Mouse (Mus musculus): Measurements from ENCODE around the gene Kank1. TPM values are rescaled to one million over a fixed set of nuclear protein-coding genes. Genes with fewer than 3 reads are reported as not detected.
A peak's percentile ranks its signal among the peaks of the same experiment; 100 is the strongest.

Kank1 gene
- polyA plus RNA-seq, 1 experiment from 2014 or later, result 20.4 TPM

DNA sequence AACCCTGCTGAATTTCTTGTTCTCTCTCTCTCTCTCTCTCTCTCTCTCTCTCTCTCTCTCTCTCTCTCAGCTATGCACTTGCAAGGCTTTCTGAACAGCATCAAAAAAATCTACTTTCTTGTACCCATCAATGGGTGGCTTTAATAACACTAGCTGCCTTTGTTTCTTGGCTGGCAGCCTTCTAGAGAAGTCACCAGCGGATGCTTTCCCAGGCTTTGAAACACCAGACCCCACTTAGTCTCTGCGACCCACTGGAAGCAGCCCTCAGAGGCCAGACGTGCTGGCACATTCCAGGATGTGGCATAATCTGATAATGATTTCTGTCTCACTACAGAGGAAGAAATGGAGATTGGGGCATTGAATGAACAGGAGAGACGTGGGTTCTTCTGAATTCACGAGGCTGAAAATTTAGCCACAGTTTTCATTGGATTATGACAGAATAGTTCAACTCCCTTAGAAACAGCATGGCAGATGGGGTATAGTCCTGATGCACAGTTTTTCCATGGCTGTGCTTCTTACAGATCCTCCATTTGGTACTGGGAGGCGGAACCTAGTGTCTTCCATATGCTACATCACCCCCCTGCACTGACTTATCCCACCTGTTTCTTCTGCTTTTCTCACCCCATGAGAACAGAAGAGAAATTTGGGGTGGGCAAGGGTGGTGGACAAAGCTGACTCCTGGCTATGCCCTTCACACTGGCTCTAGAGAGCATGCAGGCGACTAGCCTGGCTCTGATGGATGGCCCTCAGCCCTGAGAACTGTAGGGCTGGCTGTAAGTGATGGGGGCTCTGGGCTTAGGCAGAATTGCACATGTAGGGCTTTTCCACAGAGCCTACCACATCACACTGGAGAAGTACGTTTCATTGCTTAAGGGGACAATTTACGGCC lies 88.6 kb downstream of the Kank1 start:
- Histone ChIP-seq H3K36me3 (no peaks in the 10 kb centered on the region), H3K4me3 (no peak overlapping the region), H3K9me3 (replicated peaks) (no peaks in the 10 kb centered on the region), H3K4me2 (replicated peaks) (no peak overlapping the region), H3K27me3 (no peaks in the 10 kb centered on the region), H3K4me1 (peaks cover 4% of the 10 kb centered on the region; the same call in 1 of the 2 replicates), H3K9ac (no peak overlapping the region), H3K27ac (no peak overlapping the region)
- 78% methylated on average over 9 of the region's 9 CpGs for WGBS
- no peak for ATAC-seq (ENCODE audit: low FRiP score)

DNA sequence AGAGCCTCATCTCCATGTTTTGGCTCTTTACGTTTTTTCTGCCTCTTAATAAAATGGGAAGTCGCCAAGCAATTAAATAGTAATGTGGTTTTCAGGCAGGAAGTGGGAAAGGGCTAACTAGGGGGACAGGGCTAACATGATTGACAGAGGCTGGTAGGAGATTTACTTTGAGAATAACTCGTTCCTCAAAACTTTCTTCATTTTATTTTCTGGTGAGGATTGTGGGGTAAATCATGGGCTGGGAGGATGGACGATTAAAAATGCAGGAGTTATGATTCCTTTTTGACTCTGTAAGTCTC lies 89.2 kb downstream of the Kank1 start:
- Histone ChIP-seq H3K27ac (no peak overlapping the region), H3K4me2 (replicated peaks) (no peak overlapping the region), H3K36me3 (no peaks in the 10 kb centered on the region), H3K9ac (no peak overlapping the region), H3K4me1 (peaks cover 4% of the 10 kb centered on the region; the same call in 1 of the 2 replicates), H3K27me3 (no peaks in the 10 kb centered on the region), H3K4me3 (no peak overlapping the region), H3K9me3 (replicated peaks) (0 out of 2 replicates have a peak, but pooled peaks cover 3% of the 10 kb centered on the region)
- 83% methylated on average over 4 of the region's 4 CpGs for WGBS
- ATAC-seq (ENCODE audit: low FRiP score), result no peak

DNA sequence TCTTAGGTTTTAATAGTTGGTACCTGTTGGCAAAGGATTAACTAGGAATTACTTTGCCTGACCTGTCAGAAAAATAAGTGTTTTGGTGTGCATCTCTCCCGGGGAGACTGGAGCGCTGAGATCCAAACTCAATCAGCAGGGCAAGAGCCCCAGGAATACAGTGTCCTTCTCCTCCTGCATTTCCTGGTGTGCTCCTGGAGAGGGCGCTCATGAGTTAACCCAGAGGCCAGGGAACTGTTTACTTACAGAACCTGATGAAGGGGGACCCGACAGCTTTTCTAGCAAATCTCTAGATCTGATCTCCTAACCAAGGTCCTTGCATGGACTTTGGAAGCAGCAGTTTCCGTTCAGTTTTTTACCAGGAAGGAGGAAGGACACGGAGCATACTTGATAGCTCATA lies 90.9 kb downstream of the Kank1 start:
- H3K27ac ChIP-seq, result no peak overlapping the region
- WGBS, result 72% methylated on average over 6 of the region's 6 CpGs
- no peaks in the 10 kb centered on the region for H3K27me3 ChIP-seq
- no peak overlapping the region for H3K4me3 ChIP-seq
- H3K4me1 ChIP-seq, result peaks cover 4% of the 10 kb centered on the region; the same call in 1 of the 2 replicates
- H3K4me2 ChIP-seq (replicated peaks), result no peak overlapping the region
- no peak for ATAC-seq (ENCODE audit: low FRiP score)
- H3K9me3 ChIP-seq (replicated peaks), result 0 out of 2 replicates have a peak, but pooled peaks cover 7% of the 10 kb centered on the region
- H3K9ac ChIP-seq, result no peak overlapping the region
- no peaks in the 10 kb centered on the region for H3K36me3 ChIP-seq

DNA sequence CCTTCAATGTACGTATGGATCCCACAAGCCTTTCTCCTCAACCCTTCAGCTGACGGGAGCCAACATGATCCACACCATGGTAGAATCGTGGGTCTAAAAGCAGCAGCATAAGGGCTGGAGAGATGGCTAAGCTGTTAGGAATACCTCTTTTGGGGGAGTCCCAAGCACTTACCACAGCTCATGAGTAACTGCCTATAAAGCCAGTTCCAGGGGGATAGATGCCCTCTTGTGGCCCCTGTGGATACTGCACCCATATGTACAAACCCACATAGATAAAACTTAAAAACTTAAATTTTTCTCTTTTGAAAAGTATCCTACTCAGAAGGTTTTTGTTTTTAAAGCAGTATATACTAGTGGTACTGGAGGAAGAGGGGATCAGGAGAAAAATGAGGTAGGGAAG lies 97.6 kb downstream of the Kank1 start:
- Histone ChIP-seq H3K27ac (no peak overlapping the region), H3K4me3 (no peak overlapping the region), H3K27me3 (no peaks in the 10 kb centered on the region; the same call in 1 of the 2 replicates), H3K4me2 (replicated peaks) (no peak overlapping the region), H3K4me1 (no peaks in the 10 kb centered on the region), H3K9ac (no peak overlapping the region), H3K36me3 (no peaks in the 10 kb centered on the region), H3K9me3 (replicated peaks) (0 out of 2 replicates have a peak, but pooled peaks cover 7% of the 10 kb centered on the region)
- WGBS, result 64% methylated on average over 3 of the region's 3 CpGs
- ATAC-seq (ENCODE audit: low FRiP score), result no peak

DNA sequence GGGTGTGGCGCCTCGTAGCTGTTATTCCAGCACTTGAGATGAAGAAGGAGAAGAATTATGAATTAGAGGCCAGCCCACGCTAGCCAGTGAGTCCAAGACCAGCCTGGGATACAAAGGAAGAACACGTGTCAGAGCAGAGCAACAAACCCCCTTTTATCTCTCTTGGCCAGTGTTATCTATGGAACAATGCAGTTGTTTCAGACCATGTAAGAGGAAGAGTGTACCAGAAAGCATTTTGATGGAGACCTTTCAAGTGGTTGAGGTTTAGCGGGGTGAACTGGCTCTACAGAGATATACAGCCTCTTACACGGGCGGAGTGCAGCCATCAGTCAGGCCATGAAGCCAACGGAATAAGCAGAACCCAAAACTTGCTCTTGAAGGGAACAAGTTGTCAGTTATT lies 100.0 kb downstream of the Kank1 start:
- no peaks in the 10 kb centered on the region; the same call in 1 of the 2 replicates for H3K4me1 ChIP-seq
- H3K36me3 ChIP-seq, result no peaks in the 10 kb centered on the region
- H3K4me3 ChIP-seq, result no peak overlapping the region
- no peak overlapping the region for H3K9ac ChIP-seq
- H3K4me2 ChIP-seq (replicated peaks), result no peak overlapping the region
- H3K9me3 ChIP-seq (replicated peaks), result no peaks in the 10 kb centered on the region
- H3K27ac ChIP-seq, result no peak overlapping the region
- WGBS, result 90% methylated on average over 8 of the region's 8 CpGs
- H3K27me3 ChIP-seq, result no peaks in the 10 kb centered on the region; the same call in 1 of the 2 replicates
- ATAC-seq (ENCODE audit: low FRiP score), result no peak

DNA sequence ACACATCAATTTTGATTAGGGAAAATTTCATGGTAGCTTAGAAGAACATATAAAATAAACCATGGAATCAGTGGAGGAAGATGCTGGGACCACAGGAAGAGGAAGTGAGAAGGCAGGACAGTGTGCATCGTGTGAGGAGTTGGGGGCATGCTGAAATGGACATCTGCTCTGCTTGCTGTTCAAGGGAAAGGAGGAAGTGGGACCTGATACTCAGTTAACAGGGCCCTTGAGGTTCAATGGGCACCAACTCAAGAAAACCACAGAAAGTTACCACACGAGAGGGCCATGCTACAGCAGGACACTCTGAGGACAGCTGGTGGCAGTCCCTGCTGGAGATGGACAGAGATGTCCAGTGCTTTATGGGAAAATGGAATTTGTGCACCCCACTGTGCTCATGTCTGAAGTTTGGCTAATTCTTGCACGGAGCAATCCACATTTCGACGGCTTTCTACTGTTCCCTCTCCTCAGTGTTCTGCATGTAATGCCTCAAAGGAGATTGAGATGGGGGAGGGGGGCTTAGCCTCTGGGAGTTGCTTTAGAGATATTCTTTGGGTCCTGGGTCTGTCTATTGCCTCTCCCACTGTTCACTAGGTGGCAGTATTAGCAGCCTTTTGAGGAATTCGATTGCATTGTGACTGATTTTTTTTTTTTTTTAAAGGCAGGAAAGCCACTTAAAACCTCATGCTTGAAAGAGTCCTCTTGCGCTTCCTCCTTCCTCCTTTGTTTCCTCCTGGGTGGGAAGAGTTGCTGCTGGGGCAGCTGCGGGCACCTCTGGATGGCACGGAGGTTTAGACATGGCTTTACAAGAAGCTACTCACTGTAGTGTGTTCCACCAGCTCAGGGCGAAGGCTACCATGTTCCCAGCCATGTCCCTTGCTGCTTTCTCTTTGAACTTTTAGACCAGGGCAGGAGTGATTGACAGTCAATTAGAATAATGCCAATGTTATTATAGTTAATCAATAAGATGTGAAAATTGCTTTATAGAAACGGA lies 104.2 kb downstream of the Kank1 start:
- H3K9me3 ChIP-seq (replicated peaks), result no peaks in the 10 kb centered on the region
- H3K36me3 ChIP-seq, result no peaks in the 10 kb centered on the region
- H3K4me2 ChIP-seq (replicated peaks), result no peak overlapping the region
- H3K9ac ChIP-seq, result no peak overlapping the region
- H3K4me1 ChIP-seq, result no peaks in the 10 kb centered on the region; the same call in 1 of the 2 replicates
- ATAC-seq (ENCODE audit: low FRiP score), result peak; percentile 66
- no peaks in the 10 kb centered on the region; the same call in 1 of the 2 replicates for H3K27me3 ChIP-seq
- no peak overlapping the region for H3K4me3 ChIP-seq
- no peak overlapping the region for H3K27ac ChIP-seq
- WGBS, result 48% methylated on average over 11 of the region's 11 CpGs

DNA sequence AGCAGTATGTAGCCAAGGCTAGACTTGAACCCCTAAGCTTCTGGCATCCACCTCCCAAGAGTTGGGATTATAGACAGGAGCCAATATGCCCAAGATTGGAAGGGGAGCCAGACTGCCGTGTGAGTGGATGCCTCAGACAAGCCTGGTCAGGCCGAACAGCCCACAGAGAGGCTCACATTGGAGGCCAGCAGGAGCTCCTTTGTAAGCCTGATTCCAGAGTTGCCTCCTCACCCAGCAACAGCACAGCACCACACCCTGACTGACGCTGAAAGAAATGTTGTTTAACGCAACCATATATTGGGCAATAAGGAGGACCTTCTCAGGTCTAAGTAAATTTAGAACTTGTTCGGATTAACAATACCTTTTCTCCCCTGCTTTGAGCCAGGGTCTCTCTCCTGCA lies 105.3 kb downstream of the Kank1 start:
- no peaks in the 10 kb centered on the region for H3K36me3 ChIP-seq
- no peak overlapping the region for H3K9ac ChIP-seq
- no peaks in the 10 kb centered on the region; the same call in 1 of the 2 replicates for H3K4me1 ChIP-seq
- H3K4me2 ChIP-seq (replicated peaks), result no peak overlapping the region
- ATAC-seq (ENCODE audit: low FRiP score), result no peak
- no peaks in the 10 kb centered on the region for H3K27me3 ChIP-seq
- H3K27ac ChIP-seq, result no peak overlapping the region
- no peak overlapping the region for H3K4me3 ChIP-seq
- WGBS, result 80% methylated on average over 5 of the region's 5 CpGs
- H3K9me3 ChIP-seq (replicated peaks), result no peaks in the 10 kb centered on the region

DNA sequence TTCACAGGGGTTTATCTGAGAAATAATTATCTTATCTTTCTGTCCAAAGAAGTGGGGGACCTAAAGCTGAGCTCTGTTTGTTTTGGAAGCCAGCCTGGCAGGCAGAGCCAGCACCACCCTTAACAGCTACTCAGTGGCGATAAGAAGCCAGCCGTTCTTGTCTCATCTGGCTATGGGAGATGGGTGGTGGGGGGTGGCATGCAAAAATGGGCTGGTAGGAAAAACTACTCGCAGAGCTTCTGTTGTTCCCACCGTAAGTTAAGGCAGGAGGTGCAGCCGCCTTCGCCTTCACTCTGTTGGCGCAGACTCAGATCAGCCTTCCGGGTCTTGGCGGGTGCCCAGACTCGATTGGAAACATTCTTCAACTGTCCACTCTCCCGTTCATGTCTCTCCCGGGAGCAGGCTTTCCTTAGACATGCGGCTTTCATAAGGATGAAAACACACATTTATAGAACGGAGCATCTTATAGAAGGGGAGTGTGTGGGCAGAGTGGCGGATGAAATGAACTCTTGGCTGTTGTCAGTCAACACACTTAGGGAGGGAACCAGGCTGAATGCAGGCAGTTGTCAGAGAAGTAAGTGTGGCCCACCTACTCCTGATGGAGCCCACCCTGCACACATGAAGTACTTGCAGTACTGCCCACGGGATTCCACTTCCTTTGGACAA lies 107.0 kb downstream of the Kank1 start:
- 64% methylated on average over 16 of the region's 16 CpGs for WGBS
- no peaks in the 10 kb centered on the region for H3K27me3 ChIP-seq
- H3K4me3 ChIP-seq, result no peak overlapping the region
- no peak for ATAC-seq (ENCODE audit: low FRiP score)
- H3K4me2 ChIP-seq (replicated peaks), result no peak overlapping the region
- H3K4me1 ChIP-seq, result no peaks in the 10 kb centered on the region; the same call in 1 of the 2 replicates
- H3K36me3 ChIP-seq, result no peaks in the 10 kb centered on the region
- no peak overlapping the region for H3K27ac ChIP-seq
- H3K9me3 ChIP-seq (replicated peaks), result no peaks in the 10 kb centered on the region
- H3K9ac ChIP-seq, result no peak overlapping the region

DNA sequence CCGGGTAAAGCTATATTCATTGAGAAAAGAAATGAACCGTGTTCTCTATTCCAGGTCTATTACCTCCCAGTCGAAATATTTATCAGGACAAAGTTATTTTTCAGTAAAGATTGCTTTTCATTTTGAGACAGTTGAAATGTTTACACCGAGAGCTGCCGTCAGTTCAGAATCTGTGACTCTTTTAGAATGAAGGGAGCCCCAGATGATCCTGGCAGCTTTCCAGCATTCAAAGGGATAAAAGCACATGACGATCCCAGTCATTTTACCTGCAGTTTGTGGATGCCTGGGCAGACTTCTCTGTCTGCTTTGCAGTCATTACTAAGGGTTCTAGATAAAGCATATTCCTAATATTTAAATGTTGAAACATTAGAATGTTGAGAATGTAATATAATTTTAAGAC lies 107.6 kb downstream of the Kank1 start:
- H3K4me3 ChIP-seq, result no peak overlapping the region
- H3K4me1 ChIP-seq, result no peaks in the 10 kb centered on the region; the same call in 1 of the 2 replicates
- H3K9me3 ChIP-seq (replicated peaks), result no peaks in the 10 kb centered on the region
- H3K4me2 ChIP-seq (replicated peaks), result no peak overlapping the region
- H3K27me3 ChIP-seq, result no peaks in the 10 kb centered on the region
- no peak overlapping the region for H3K27ac ChIP-seq
- no peak for ATAC-seq (ENCODE audit: low FRiP score)
- WGBS, result 66% methylated on average over 6 of the region's 6 CpGs
- no peaks in the 10 kb centered on the region for H3K36me3 ChIP-seq
- H3K9ac ChIP-seq, result no peak overlapping the region

DNA sequence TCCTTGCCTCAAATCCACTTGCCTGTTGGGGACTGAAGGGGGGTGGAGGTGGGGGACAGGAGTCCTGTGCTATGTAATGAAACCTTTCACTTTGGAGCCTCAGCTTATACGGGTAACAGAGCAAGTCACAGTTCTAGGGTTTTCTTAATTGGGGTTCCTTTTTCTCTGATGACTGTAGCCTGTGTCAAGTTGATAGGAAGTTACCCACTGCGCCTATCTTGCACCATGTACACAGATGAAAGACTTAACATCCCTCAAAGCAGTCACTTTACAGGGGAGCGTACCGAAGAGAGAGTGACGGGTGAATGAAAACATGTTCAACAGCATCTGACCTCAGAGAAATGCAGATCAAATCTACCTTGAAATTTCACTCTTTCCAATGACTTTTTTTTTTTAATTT lies 109.2 kb downstream of the Kank1 start:
- no peak overlapping the region for H3K9ac ChIP-seq
- no peaks in the 10 kb centered on the region for H3K9me3 ChIP-seq (replicated peaks)
- H3K36me3 ChIP-seq, result no peaks in the 10 kb centered on the region
- no peak overlapping the region for H3K4me3 ChIP-seq
- no peak overlapping the region for H3K4me2 ChIP-seq (replicated peaks)
- ATAC-seq (ENCODE audit: low FRiP score), result no peak
- WGBS, result 91% methylated on average over 5 of the region's 5 CpGs
- H3K4me1 ChIP-seq, result no peaks in the 10 kb centered on the region; the same call in none of the 2 replicates
- no peak overlapping the region for H3K27ac ChIP-seq
- H3K27me3 ChIP-seq, result no peaks in the 10 kb centered on the region

DNA sequence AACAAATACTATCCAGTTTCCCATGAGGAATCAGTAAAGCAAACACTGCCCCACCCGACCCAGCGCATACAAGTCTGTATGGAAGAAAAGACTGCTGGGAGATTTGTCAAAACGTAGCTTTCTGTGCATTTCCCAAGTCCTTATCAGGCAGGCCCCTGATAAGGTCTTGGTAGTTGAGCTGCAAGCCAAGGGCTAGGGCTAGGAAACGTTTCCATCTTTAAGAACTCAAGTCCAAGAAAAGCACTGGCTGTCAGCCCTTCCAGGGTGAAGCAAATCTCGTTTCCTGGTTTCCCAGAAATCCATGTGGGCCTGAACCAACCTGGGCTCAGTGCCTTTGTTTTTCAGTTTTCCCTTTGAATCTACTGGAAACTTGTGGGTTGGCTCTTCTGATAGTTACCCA lies 110.7 kb downstream of the Kank1 start:
- 78% methylated on average over 5 of the region's 5 CpGs for WGBS
- H3K27ac ChIP-seq, result no peak overlapping the region
- H3K4me1 ChIP-seq, result peaks cover 13% of the 10 kb centered on the region
- H3K36me3 ChIP-seq, result no peaks in the 10 kb centered on the region
- no peaks in the 10 kb centered on the region for H3K27me3 ChIP-seq
- no peak for ATAC-seq (ENCODE audit: low FRiP score)
- H3K4me2 ChIP-seq (replicated peaks), result no peak overlapping the region
- no peak overlapping the region for H3K9ac ChIP-seq
- H3K4me3 ChIP-seq, result no peak overlapping the region
- H3K9me3 ChIP-seq (replicated peaks), result no peaks in the 10 kb centered on the region
